Mouse (Mus musculus): ENCODE data around the gene Cers6.

- TF ChIP-seq CTCF (conservative IDR thresholded peaks at IDR 0.05; ENCODE audit: low read length) (no peak), POU5F1 (IDR thresholded peaks at IDR 0.05; ENCODE audit: borderline replicate concordance, low read length) (no peak), NANOG (IDR thresholded peaks at IDR 0.05; ENCODE audit: borderline replicate concordance, low read length) (no peak)
Observed at GRCm38 (mm10) chr2:68915742-68916141, 54.5 kb downstream of the Cers6 start.

Measured in E14TG2a.4 (cell line).